Mouse (Mus musculus): ENCODE data around the gene Bves. TPM values are rescaled to one million over a fixed set of nuclear protein-coding genes. Genes with fewer than 3 reads are reported as not detected.

Gene Bves
- total and polyA plus RNA-seq, 2 experiments from 2014 or later: 90.0 to 113 TPM

- DNase-seq (ENCODE audit: low spot score) (no peak), ATAC-seq (ENCODE audit: insufficient read depth, low read depth) (no peak)
- Histone ChIP-seq H3K4me3 (ENCODE audit: low read depth, low read length) (no peak overlapping the region), H3K27ac (ENCODE audit: low read depth) (no peak overlapping the region), H3K27me3 (ENCODE audit: control insufficient read depth, insufficient read depth, low read length) (no peaks in the 10 kb centered on the region), H3K36me3 (replicated peaks; ENCODE audit: control insufficient read depth, insufficient read depth, low read length) (peaks cover 15% of the 10 kb centered on the region), H3K9ac (replicated peaks; ENCODE audit: low read depth, low read length) (no peak overlapping the region), H3K4me1 (ENCODE audit: control insufficient read depth, insufficient read depth) (no peaks in the 10 kb centered on the region), H3K9me3 (replicated peaks; ENCODE audit: control insufficient read depth, low read length) (no peaks in the 10 kb centered on the region), H3K4me2 (ENCODE audit: low read depth, low read length) (no peak overlapping the region)
- TF ChIP-seq CTCF (IDR thresholded peaks at IDR 0.05; ENCODE audit: low read depth) (no peak), EP300 (IDR thresholded peaks at IDR 0.05; ENCODE audit: low read depth) (no peak)
- 63% methylated on average over 5 of the region's 5 CpGs for WGBS
These were observed 24.4 kb upstream of the Bves start for GRCm38 (mm10) chr10:45311129-45311528.

- Histone ChIP-seq H3K9ac (replicated peaks; ENCODE audit: low read depth, low read length) (no peak overlapping the region), H3K36me3 (replicated peaks; ENCODE audit: control insufficient read depth, insufficient read depth, low read length) (peaks cover 20% of the 10 kb centered on the region), H3K4me3 (ENCODE audit: low read depth, low read length) (no peak overlapping the region), H3K4me1 (ENCODE audit: control insufficient read depth, insufficient read depth) (no peaks in the 10 kb centered on the region), H3K4me2 (ENCODE audit: low read depth, low read length) (no peak overlapping the region), H3K27me3 (ENCODE audit: control insufficient read depth, insufficient read depth, low read length) (no peaks in the 10 kb centered on the region), H3K9me3 (replicated peaks; ENCODE audit: control insufficient read depth, low read length) (no peaks in the 10 kb centered on the region), H3K27ac (ENCODE audit: low read depth) (no peak overlapping the region)
- TF ChIP-seq CTCF (IDR thresholded peaks at IDR 0.05; ENCODE audit: low read depth) (no peak), EP300 (IDR thresholded peaks at IDR 0.05; ENCODE audit: low read depth) (no peak)
- WGBS: 82% methylated on average over 7 of the region's 7 CpGs
- ATAC-seq (ENCODE audit: insufficient read depth, low read depth) (no peak), DNase-seq (ENCODE audit: low spot score) (no peak)
These were observed 23.9 kb upstream of the Bves start for GRCm38 (mm10) chr10:45311624-45312023.

- ATAC-seq (ENCODE audit: insufficient read depth, low read depth): no peak
- no peak overlapping the region for H3K9ac ChIP-seq (replicated peaks; ENCODE audit: low read depth, low read length)
- no peaks in the 10 kb centered on the region for H3K4me1 ChIP-seq (ENCODE audit: control insufficient read depth, insufficient read depth)
- no peak overlapping the region for H3K4me3 ChIP-seq (ENCODE audit: low read depth, low read length)
- TF ChIP-seq CTCF (IDR thresholded peaks at IDR 0.05; ENCODE audit: low read depth) (no peak), EP300 (IDR thresholded peaks at IDR 0.05; ENCODE audit: low read depth) (no peak)
- no peaks in the 10 kb centered on the region for H3K9me3 ChIP-seq (replicated peaks; ENCODE audit: control insufficient read depth, low read length)
- WGBS: 92% methylated on average over 16 of the region's 16 CpGs
- peaks cover 39% of the 10 kb centered on the region for H3K36me3 ChIP-seq (replicated peaks; ENCODE audit: control insufficient read depth, insufficient read depth, low read length)
- DNase-seq (ENCODE audit: low spot score): no peak
- H3K27me3 ChIP-seq (ENCODE audit: control insufficient read depth, insufficient read depth, low read length): no peaks in the 10 kb centered on the region
- no peak overlapping the region for H3K27ac ChIP-seq (ENCODE audit: low read depth)
- no peak overlapping the region for H3K4me2 ChIP-seq (ENCODE audit: low read depth, low read length)
These were observed 20.7 kb upstream of the Bves start for GRCm38 (mm10) chr10:45314865-45315264.

- H3K9ac ChIP-seq (replicated peaks; ENCODE audit: low read depth, low read length): no peak overlapping the region
- ATAC-seq (ENCODE audit: insufficient read depth, low read depth) (no peak), DNase-seq (ENCODE audit: low spot score) (no peak)
- no peak overlapping the region for H3K27ac ChIP-seq (ENCODE audit: low read depth)
- no peak for TF ChIP-seq EP300 (IDR thresholded peaks at IDR 0.05; ENCODE audit: low read depth)
- TF ChIP-seq CTCF (IDR thresholded peaks at IDR 0.05; ENCODE audit: low read depth): no peak
- no peak overlapping the region for H3K4me3 ChIP-seq (ENCODE audit: low read depth, low read length)
- H3K9me3 ChIP-seq (replicated peaks; ENCODE audit: control insufficient read depth, low read length): no peaks in the 10 kb centered on the region
- no peaks in the 10 kb centered on the region for H3K27me3 ChIP-seq (ENCODE audit: control insufficient read depth, insufficient read depth, low read length)
- H3K4me2 ChIP-seq (ENCODE audit: low read depth, low read length): no peak overlapping the region
- WGBS: 88% methylated on average over 5 of the region's 5 CpGs
- no peaks in the 10 kb centered on the region for H3K4me1 ChIP-seq (ENCODE audit: control insufficient read depth, insufficient read depth)
- peaks cover 39% of the 10 kb centered on the region for H3K36me3 ChIP-seq (replicated peaks; ENCODE audit: control insufficient read depth, insufficient read depth, low read length)
These were observed 16.6 kb upstream of the Bves start for GRCm38 (mm10) chr10:45318922-45319321.

GRCm38 (mm10) chr10:45320296-45320695, 15.3 kb upstream of the Bves start:
- Histone ChIP-seq H3K27me3 (ENCODE audit: control insufficient read depth, insufficient read depth, low read length) (no peaks in the 10 kb centered on the region), H3K4me2 (ENCODE audit: low read depth, low read length) (no peak overlapping the region), H3K4me1 (ENCODE audit: control insufficient read depth, insufficient read depth) (no peaks in the 10 kb centered on the region), H3K36me3 (replicated peaks; ENCODE audit: control insufficient read depth, insufficient read depth, low read length) (peaks cover 32% of the 10 kb centered on the region), H3K9ac (replicated peaks; ENCODE audit: low read depth, low read length) (no peak overlapping the region), H3K27ac (ENCODE audit: low read depth) (no peak overlapping the region), H3K4me3 (ENCODE audit: low read depth, low read length) (no peak overlapping the region), H3K9me3 (replicated peaks; ENCODE audit: control insufficient read depth, low read length) (no peaks in the 10 kb centered on the region)
- ATAC-seq (ENCODE audit: insufficient read depth, low read depth) (no peak), DNase-seq (ENCODE audit: low spot score) (no peak)
- WGBS: 81% methylated on average over 3 of the region's 3 CpGs
- no peak for TF ChIP-seq CTCF (IDR thresholded peaks at IDR 0.05; ENCODE audit: low read depth)
- no peak for TF ChIP-seq EP300 (IDR thresholded peaks at IDR 0.05; ENCODE audit: low read depth)

- Histone ChIP-seq H3K9ac (replicated peaks; ENCODE audit: low read depth, low read length) (no peak overlapping the region), H3K4me3 (ENCODE audit: low read depth, low read length) (no peak overlapping the region), H3K4me1 (ENCODE audit: control insufficient read depth, insufficient read depth) (no peaks in the 10 kb centered on the region), H3K27ac (ENCODE audit: low read depth) (no peak overlapping the region), H3K4me2 (ENCODE audit: low read depth, low read length) (no peak overlapping the region), H3K36me3 (replicated peaks; ENCODE audit: control insufficient read depth, insufficient read depth, low read length) (no peaks in the 10 kb centered on the region), H3K27me3 (ENCODE audit: control insufficient read depth, insufficient read depth, low read length) (no peaks in the 10 kb centered on the region), H3K9me3 (replicated peaks; ENCODE audit: control insufficient read depth, low read length) (no peaks in the 10 kb centered on the region)
- 52% methylated on average over 1 of the region's 1 CpGs for WGBS
- ATAC-seq (ENCODE audit: insufficient read depth, low read depth): no peak
- DNase-seq (ENCODE audit: low spot score): no peak
- TF ChIP-seq CTCF (IDR thresholded peaks at IDR 0.05; ENCODE audit: low read depth) (no peak), EP300 (IDR thresholded peaks at IDR 0.05; ENCODE audit: low read depth) (no peak)
These were observed 11.4 kb upstream of the Bves start for GRCm38 (mm10) chr10:45324159-45324558.
